Mouse (Mus musculus) stomach, postnatal 0 days (tissue): Measurements from ENCODE around the gene Neurod2.

ENCODE experiments used
- CTCF ChIP-seq: IDR thresholded peaks from 2 replicates; pipeline ENCODE4 v1.5.1; 2016; ENCODE audit warnings: antibody characterized with exemption, low read depth, mild to moderate bottlenecking, moderate library complexity
- EP300 ChIP-seq: optimal IDR thresholded peaks from 2 replicates; pipeline ENCODE3; 2016; ENCODE audit warnings: antibody characterized with exemption

GRCm38 (mm10) chr11:98360866-98361521, 31.5 kb upstream of the Neurod2 start:
- TF ChIP-seq CTCF (no peak), EP300 (no peak)
